Mouse (Mus musculus): ENCODE measurements around the gene Il10ra. TPM values are rescaled to one million over a fixed set of nuclear protein-coding genes. Genes with fewer than 3 reads are reported as not detected.
A peak's percentile ranks its signal among the peaks of the same experiment; 100 is the strongest.

The Il10ra gene
- 0.70 and 1.1 TPM in 2 replicates for polyA plus RNA-seq (2015; fragmentation: Nextera tagmentation; extraction: Ambion mirVana)

DNA sequence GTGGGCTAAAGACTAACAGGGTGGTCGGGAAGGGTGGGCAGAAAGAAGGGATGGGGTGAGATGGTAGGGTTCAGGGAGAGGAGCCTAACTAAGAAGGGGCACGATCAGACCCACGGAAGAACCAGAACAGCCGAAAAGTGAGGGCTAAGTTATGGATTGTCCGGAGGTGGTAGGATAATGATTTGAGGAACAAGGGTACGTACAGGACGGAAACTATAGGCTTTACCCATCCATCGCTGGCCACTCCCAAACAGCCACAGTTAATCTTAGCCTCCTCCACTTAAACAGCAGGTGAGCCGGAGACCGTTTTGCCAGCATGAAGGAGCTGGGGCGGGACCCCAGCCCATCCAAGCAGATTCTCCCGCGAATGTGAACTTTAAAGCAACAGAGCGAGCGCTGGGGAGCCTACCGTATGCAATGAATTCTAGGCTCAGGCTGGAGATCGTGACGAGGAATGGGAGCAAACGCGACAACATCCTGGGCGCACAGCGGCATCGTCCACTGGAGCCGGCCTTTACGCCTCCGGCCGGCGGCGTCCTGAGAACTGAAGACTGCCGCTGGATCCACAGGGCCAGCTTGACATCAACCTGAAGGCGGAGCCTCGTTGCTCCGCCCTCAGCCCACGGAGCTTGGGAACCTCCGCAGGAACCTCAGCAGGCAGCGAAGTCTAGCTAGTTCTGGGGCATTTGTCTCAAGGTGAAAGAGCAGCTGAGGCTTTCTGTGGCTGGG lies at the start of gene Il10ra:
TSS of gene Il10ra (minus strand) at position 553 of the 729 bp plus-strand sequence.
- Histone ChIP-seq H3K27ac (no peak within 1 kb of the TSS), H3K9me3 (replicated peaks; ENCODE audit: low read length) (no peaks in the 10 kb centered on the region), H3K4me3 (replicated peaks; ENCODE audit: low read depth, low read length) (peak within 1 kb of the TSS; percentile 30), H3K4me2 (ENCODE audit: low read length) (peak within 1 kb of the TSS; percentile 60), H3K36me3 (ENCODE audit: insufficient read depth, low read length) (no peaks in the 10 kb centered on the region), H3K4me1 (replicated peaks; ENCODE audit: insufficient read depth, low read length) (0 out of 2 replicates have a peak, but pooled peaks cover 4% of the 10 kb centered on the region), H3K9ac (ENCODE audit: low read depth, low read length) (peak within 1 kb of the TSS; percentile 37; the same call in 1 of the 2 replicates), H3K27me3 (ENCODE audit: insufficient read depth, low read length) (peaks cover 11% of the 10 kb centered on the region; the same call in 1 of the 2 replicates)
- DNase-seq (ENCODE audit: low spot score) (peak; percentile 65), ATAC-seq (replicated peaks; ENCODE audit: low FRiP score, low read depth) (no peak)
- 5% methylated on average over 36 of the region's 36 CpGs for WGBS
- no peak for TF ChIP-seq CTCF (IDR thresholded peaks at IDR 0.05; ENCODE audit: low read depth)

DNA sequence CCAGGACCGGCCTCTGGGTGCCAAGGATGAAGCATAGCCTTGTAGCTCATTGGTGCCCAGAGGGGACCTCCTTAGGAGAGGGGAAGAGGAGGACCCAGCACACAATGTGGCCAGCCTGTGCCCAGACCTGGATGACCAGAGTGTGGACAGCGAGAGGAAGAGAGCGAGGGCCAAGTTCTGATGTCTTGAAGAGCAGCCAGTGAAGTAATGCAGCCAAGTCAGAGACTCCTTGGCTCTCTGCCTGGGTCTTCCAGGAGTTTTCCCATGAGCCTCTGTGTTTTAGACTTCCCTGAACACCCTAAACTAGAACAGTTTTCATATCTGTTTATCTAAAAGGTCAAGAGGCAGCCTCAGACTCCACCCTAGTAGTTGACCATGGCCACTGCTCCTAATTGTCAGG lies 48.7 kb upstream of the Il10ra start:
- no peak for ATAC-seq (replicated peaks; ENCODE audit: low FRiP score, low read depth)
- Histone ChIP-seq H3K27ac (no peak overlapping the region), H3K36me3 (ENCODE audit: insufficient read depth, low read length) (no peaks in the 10 kb centered on the region), H3K9ac (ENCODE audit: low read depth, low read length) (no peak overlapping the region), H3K4me1 (replicated peaks; ENCODE audit: insufficient read depth, low read length) (0 out of 2 replicates have a peak, but pooled peaks cover 6% of the 10 kb centered on the region), H3K4me3 (replicated peaks; ENCODE audit: low read depth, low read length) (no peak overlapping the region), H3K4me2 (ENCODE audit: low read length) (no peak overlapping the region), H3K9me3 (replicated peaks; ENCODE audit: low read length) (no peaks in the 10 kb centered on the region), H3K27me3 (ENCODE audit: insufficient read depth, low read length) (no peaks in the 10 kb centered on the region)
- WGBS = 69% methylated on average over 3 of the region's 3 CpGs
- TF ChIP-seq CTCF (IDR thresholded peaks at IDR 0.05; ENCODE audit: low read depth) = no peak
- DNase-seq (ENCODE audit: low spot score) = peak; percentile 36

DNA sequence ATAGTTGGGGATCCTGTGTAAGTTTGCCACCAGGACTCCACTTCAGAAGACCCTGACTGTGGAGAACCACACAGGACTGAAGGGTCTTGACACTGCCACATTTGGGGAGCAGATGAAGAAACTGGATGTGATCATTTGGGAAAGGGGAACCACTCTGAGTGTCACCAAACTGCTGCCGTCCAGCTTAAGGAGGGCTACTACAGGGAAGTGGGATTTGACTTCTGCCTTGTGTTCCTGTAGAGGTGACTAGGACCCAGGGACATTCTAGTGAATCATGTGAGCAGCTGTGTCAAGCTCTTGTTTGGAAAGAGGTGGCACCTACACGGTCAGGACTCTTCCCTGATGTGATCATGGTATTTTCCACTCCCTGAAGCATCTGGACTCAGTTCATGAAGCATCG lies 45.0 kb upstream of the Il10ra start:
- H3K4me1 ChIP-seq (replicated peaks; ENCODE audit: insufficient read depth, low read length) = 0 out of 2 replicates have a peak, but pooled peaks cover 6% of the 10 kb centered on the region
- no peaks in the 10 kb centered on the region for H3K9me3 ChIP-seq (replicated peaks; ENCODE audit: low read length)
- ATAC-seq (replicated peaks; ENCODE audit: low FRiP score, low read depth) (no peak), DNase-seq (ENCODE audit: low spot score) (no peak)
- no peak overlapping the region for H3K9ac ChIP-seq (ENCODE audit: low read depth, low read length)
- H3K27ac ChIP-seq = no peak overlapping the region
- TF ChIP-seq CTCF (IDR thresholded peaks at IDR 0.05; ENCODE audit: low read depth) = no peak
- WGBS = 75% methylated on average over 3 of the region's 3 CpGs
- no peaks in the 10 kb centered on the region for H3K27me3 ChIP-seq (ENCODE audit: insufficient read depth, low read length)
- no peak overlapping the region for H3K4me2 ChIP-seq (ENCODE audit: low read length)
- no peak overlapping the region for H3K4me3 ChIP-seq (replicated peaks; ENCODE audit: low read depth, low read length)
- H3K36me3 ChIP-seq (ENCODE audit: insufficient read depth, low read length) = no peaks in the 10 kb centered on the region

DNA sequence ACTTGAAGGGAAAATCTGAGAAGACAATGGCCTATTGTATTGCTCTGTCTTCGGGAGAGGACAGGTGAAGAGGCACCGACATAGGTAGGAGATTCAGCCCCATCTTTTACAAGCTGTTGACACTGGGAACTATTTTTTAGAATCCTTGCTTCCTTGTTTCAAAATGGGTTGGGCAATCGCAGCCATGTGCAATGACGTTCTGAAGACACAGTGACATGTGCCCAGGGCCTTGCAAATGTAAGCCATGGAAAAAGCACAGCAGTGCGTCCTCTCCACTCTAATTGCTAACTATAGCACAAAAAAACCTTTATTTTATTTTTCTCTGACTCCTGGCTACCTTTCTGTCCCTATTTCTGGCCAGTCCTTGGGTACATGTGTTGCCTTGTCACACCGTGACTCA lies 42.9 kb upstream of the Il10ra start:
- H3K4me1 ChIP-seq (replicated peaks; ENCODE audit: insufficient read depth, low read length) = no peaks in the 10 kb centered on the region
- H3K27ac ChIP-seq = no peak overlapping the region
- no peaks in the 10 kb centered on the region for H3K36me3 ChIP-seq (ENCODE audit: insufficient read depth, low read length)
- ATAC-seq (replicated peaks; ENCODE audit: low FRiP score, low read depth) = no peak
- WGBS = 88% methylated on average over 6 of the region's 6 CpGs
- DNase-seq (ENCODE audit: low spot score) = no peak
- no peak overlapping the region for H3K9ac ChIP-seq (ENCODE audit: low read depth, low read length)
- TF ChIP-seq CTCF (IDR thresholded peaks at IDR 0.05; ENCODE audit: low read depth) = no peak
- no peaks in the 10 kb centered on the region for H3K9me3 ChIP-seq (replicated peaks; ENCODE audit: low read length)
- H3K4me2 ChIP-seq (ENCODE audit: low read length) = no peak overlapping the region
- no peaks in the 10 kb centered on the region for H3K27me3 ChIP-seq (ENCODE audit: insufficient read depth, low read length)
- H3K4me3 ChIP-seq (replicated peaks; ENCODE audit: low read depth, low read length) = no peak overlapping the region

DNA sequence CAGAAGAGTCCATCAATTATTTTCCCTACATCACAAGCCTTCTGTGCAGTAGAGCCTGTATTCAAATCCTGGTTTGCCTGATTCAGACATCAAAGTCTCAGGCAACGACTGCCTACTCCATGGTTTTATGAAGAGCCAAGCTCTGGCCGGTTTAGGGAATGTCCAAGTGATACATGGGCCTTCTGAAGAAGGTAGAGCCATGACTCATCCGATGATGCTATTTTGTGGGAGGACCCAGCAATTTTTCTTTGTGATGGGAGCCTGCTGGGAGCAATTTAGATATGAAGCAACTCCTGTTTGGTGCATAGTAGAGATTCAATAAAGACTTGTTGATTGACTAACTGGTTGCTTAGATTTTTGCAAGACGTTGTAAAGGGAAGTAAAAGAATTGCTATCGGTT lies 39.6 kb upstream of the Il10ra start:
- Histone ChIP-seq H3K27me3 (ENCODE audit: insufficient read depth, low read length) (no peaks in the 10 kb centered on the region), H3K4me3 (replicated peaks; ENCODE audit: low read depth, low read length) (no peak overlapping the region), H3K4me1 (replicated peaks; ENCODE audit: insufficient read depth, low read length) (no peaks in the 10 kb centered on the region), H3K9ac (ENCODE audit: low read depth, low read length) (no peak overlapping the region), H3K4me2 (ENCODE audit: low read length) (no peak overlapping the region), H3K27ac (no peak overlapping the region), H3K36me3 (ENCODE audit: insufficient read depth, low read length) (no peaks in the 10 kb centered on the region), H3K9me3 (replicated peaks; ENCODE audit: low read length) (no peaks in the 10 kb centered on the region)
- TF ChIP-seq CTCF (IDR thresholded peaks at IDR 0.05; ENCODE audit: low read depth) = no peak
- ATAC-seq (replicated peaks; ENCODE audit: low FRiP score, low read depth) (no peak), DNase-seq (ENCODE audit: low spot score) (no peak)
- 77% methylated on average over 5 of the region's 5 CpGs for WGBS

DNA sequence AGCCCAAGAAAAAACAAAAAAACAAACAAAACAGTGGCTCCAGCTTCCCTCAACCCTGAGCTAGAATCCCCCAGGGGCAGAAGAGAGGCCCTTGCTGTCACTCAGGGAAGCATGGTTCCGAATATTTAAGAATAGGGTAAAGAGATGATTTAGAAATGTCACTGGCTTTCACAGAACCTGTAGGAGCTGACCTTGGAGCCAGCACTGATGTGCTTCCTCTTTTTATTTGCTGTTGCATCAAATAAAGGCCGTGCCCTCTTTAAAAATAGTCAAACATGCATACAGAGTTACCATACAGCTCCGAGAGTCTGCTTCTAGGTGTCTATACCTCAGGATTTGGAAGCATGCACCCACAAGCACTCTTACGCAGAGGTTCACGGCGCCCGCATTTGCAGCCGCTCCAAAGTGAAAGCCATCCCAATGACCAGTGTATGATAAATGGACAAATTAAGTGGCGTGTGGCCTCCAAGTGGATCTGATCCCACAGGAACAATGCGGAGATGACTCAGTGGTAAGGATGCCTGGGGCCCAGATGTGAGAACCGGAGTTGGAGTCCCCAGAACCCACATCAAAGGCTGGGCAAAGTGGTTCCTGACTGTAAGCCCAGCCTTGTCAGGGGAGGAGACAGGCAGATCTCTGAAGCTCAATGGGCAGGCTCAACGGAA lies 37.9 kb upstream of the Il10ra start:
- Histone ChIP-seq H3K4me3 (replicated peaks; ENCODE audit: low read depth, low read length) (no peak overlapping the region), H3K27me3 (ENCODE audit: insufficient read depth, low read length) (no peaks in the 10 kb centered on the region), H3K4me1 (replicated peaks; ENCODE audit: insufficient read depth, low read length) (no peaks in the 10 kb centered on the region), H3K9ac (ENCODE audit: low read depth, low read length) (no peak overlapping the region), H3K27ac (no peak overlapping the region), H3K9me3 (replicated peaks; ENCODE audit: low read length) (no peaks in the 10 kb centered on the region), H3K36me3 (ENCODE audit: insufficient read depth, low read length) (no peaks in the 10 kb centered on the region), H3K4me2 (ENCODE audit: low read length) (no peak overlapping the region)
- TF ChIP-seq CTCF (IDR thresholded peaks at IDR 0.05; ENCODE audit: low read depth) = no peak
- ATAC-seq (replicated peaks; ENCODE audit: low FRiP score, low read depth) (no peak), DNase-seq (ENCODE audit: low spot score) (no peak)
- 82% methylated on average over 12 of the region's 12 CpGs for WGBS

All from kidney, postnatal 0 days (tissue).